Mouse (Mus musculus) midbrain, postnatal 0 days (tissue): ENCODE results near the gene Oxgr1. TPM values are rescaled to one million over a fixed set of nuclear protein-coding genes. Genes with fewer than 3 reads are reported as not detected.

ENCODE experiments used
- ATAC-seq: fragments of 200-750 bp; cut with Nextera tagmentation; 2 replicates; pipeline ENCODE4 v1.8.0; 2017; ENCODE audit warnings: moderate number of reproducible peaks, mild to moderate bottlenecking, moderate TSS enrichment, moderate library complexity; ENCODE audit not compliant: low FRiP score
- DNase-seq: peaks from one replicate; pipeline ENCODE4 v3.0.0-alpha.2; 2015; ENCODE audit warnings: low spot score
- H3K27ac ChIP-seq: fragments of 300-500 bp; sonication (generic); 2 replicates; pipeline ENCODE4 v1.5.1; 2014; ENCODE audit warnings: low read depth, mild to moderate bottlenecking, low read length, mixed read lengths
- H3K27me3 ChIP-seq: fragments of 300-500 bp; sonication (generic); 2 replicates; pipeline ENCODE4 v1.6.1; 2014; ENCODE audit warnings: low read length, control low read depth, mixed read lengths; ENCODE audit not compliant: insufficient read depth
- H3K36me3 ChIP-seq: fragments of 300-500 bp; sonication (generic); 2 replicates; pipeline ENCODE4 v1.6.1; 2014; ENCODE audit warnings: low read length, control low read depth, mixed read lengths; ENCODE audit not compliant: insufficient read depth
- H3K4me1 ChIP-seq: fragments of 300-500 bp; sonication (generic); 2 replicates; pipeline ENCODE4 v1.6.1; 2014; ENCODE audit warnings: mild to moderate bottlenecking, control low read depth, antibody characterized with exemption, low read length, mixed read lengths; ENCODE audit not compliant: insufficient read depth
- H3K4me2 ChIP-seq: fragments of 300-500 bp; sonication (generic); 2 replicates; pipeline ENCODE4 v1.6.1; 2014; ENCODE audit warnings: low read depth, mild to moderate bottlenecking, low read length, mixed read lengths; ENCODE audit not compliant: poor library complexity, severe bottlenecking
- H3K4me3 ChIP-seq: fragments of 300-500 bp; sonication (generic); 2 replicates; pipeline ENCODE4 v1.5.1; 2014; ENCODE audit warnings: low read depth, mild to moderate bottlenecking, low read length, moderate library complexity
- H3K9ac ChIP-seq: fragments of 300-500 bp; sonication (generic); replicated peaks from 2 replicates; pipeline ENCODE4 v1.6.1; 2014; ENCODE audit warnings: mild to moderate bottlenecking, low read length, moderate library complexity, mixed read lengths; ENCODE audit not compliant: poor library complexity, severe bottlenecking
- H3K9me3 ChIP-seq: fragments of 300-500 bp; sonication (generic); 2 replicates; pipeline ENCODE4 v1.6.1; 2016; ENCODE audit warnings: low read length, control low read depth
- CTCF ChIP-seq: IDR thresholded peaks from 2 replicates; pipeline ENCODE4 v1.5.1; 2016; ENCODE audit warnings: antibody characterized with exemption, mild to moderate bottlenecking
- WGBS: fragments of 180-500 bp; shearing (Covaris S2); extraction: QIAGEN DNeasy Blood & Tissue Kit; methylation state at CpG from one replicate; pipeline ENCODE4 v1.1.7; 2014; 5-methylcytosine and 5-hydroxymethylcytosine counted together
- polyA plus RNA-seq: library from polyadenylated mRNA; unstranded; fragments of >200 nt; fragmentation: Nextera tagmentation; extraction: Ambion mirVana; gene quantifications from 2 replicates; pipeline ENCODE4 v1.2.1, GENCODE M21; 2015
- total RNA-seq: library from RNA; depleted of rRNA; stranded (reverse); fragments of >200 nt; gene quantifications from 2 replicates; pipeline ENCODE4 v1.2.3, GENCODE M21; 2014

The Oxgr1 gene
- total and polyA plus RNA-seq, 2 experiments from 2014 or later: 0.14 to 0.38 TPM

GRCm38 (mm10) chr14:120009969-120010872, 32.0 kb downstream of the Oxgr1 start:
- Histone ChIP-seq H3K27me3 (no peaks in the 10 kb centered on the region), H3K4me3 (no peak overlapping the region), H3K4me2 (no peak overlapping the region), H3K9me3 (no peaks in the 10 kb centered on the region), H3K27ac (no peak overlapping the region), H3K4me1 (no peaks in the 10 kb centered on the region), H3K9ac (no peak overlapping the region), H3K36me3 (no peaks in the 10 kb centered on the region)
- TF ChIP-seq CTCF: no peak
- no peak for DNase-seq
- no peak for ATAC-seq
- 84% methylated on average over 11 of the region's 11 CpGs for WGBS

GRCm38 (mm10) chr14:120005153-120005552, 37.1 kb downstream of the Oxgr1 start:
- peak; percentile 71 for DNase-seq
- no peak for ATAC-seq
- Histone ChIP-seq H3K27me3 (no peaks in the 10 kb centered on the region), H3K4me3 (no peak overlapping the region), H3K27ac (no peak overlapping the region), H3K36me3 (no peaks in the 10 kb centered on the region), H3K4me2 (no peak overlapping the region), H3K9me3 (no peaks in the 10 kb centered on the region), H3K4me1 (no peaks in the 10 kb centered on the region), H3K9ac (no peak overlapping the region)
- WGBS: 14% methylated on average over 1 of the region's 1 CpGs
- peak; percentile 79 for TF ChIP-seq CTCF

DNA sequence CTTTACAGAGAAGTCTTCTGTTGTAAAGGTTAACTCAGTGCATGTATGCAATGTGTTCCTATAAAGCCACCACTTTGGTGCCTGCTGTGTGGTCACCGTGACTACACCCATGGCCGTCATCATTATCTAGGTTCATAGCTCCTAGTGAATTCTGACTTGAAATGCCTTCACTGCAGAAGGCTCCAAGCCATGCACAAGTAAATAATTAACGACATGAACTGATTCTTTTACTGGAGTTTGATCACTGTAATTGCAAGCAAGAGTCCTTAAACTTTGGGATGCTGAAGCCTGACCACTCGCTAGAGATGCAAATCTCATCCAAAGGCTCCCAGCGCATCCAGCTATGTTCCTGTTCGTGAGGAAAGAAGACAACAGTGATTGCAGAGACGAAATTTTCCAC, 38.6 kb downstream of the Oxgr1 start:
- H3K4me3 ChIP-seq: no peak overlapping the region
- H3K27ac ChIP-seq: no peak overlapping the region
- no peak overlapping the region for H3K9ac ChIP-seq
- H3K4me2 ChIP-seq: no peak overlapping the region
- WGBS: 94% methylated on average over 7 of the region's 7 CpGs
- TF ChIP-seq CTCF: no peak
- H3K4me1 ChIP-seq: no peaks in the 10 kb centered on the region
- DNase-seq (no peak), ATAC-seq (no peak)
- H3K27me3 ChIP-seq: no peaks in the 10 kb centered on the region
- H3K36me3 ChIP-seq: no peaks in the 10 kb centered on the region
- H3K9me3 ChIP-seq: no peaks in the 10 kb centered on the region

- DNase-seq: no peak
Measured at GRCm38 (mm10) chr14:120002673-120003072, 39.6 kb downstream of the Oxgr1 start.

DNA sequence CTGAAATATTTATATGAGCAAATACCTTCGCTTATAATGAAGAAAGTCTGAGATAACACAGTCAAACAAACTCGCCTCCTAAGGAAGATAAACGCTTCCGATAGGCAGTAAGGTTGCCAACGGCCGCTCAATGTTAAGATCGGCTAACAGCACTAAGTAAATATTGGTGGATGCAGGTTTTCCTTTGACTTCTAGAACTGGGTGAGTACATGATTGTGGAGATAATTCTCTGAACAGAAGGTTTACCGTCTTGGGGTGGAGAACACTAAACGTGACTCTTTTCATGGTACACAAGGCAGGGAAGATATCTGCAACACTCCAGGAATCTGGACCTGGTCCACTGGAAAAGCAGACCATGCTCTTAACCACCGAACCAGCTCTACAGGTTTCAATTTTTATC, 52.6 kb downstream of the Oxgr1 start:
- Histone ChIP-seq H3K4me2 (no peak overlapping the region), H3K9me3 (no peaks in the 10 kb centered on the region), H3K4me1 (no peaks in the 10 kb centered on the region), H3K36me3 (no peaks in the 10 kb centered on the region), H3K4me3 (no peak overlapping the region), H3K27ac (no peak overlapping the region), H3K9ac (no peak overlapping the region), H3K27me3 (no peaks in the 10 kb centered on the region)
- DNase-seq (no peak), ATAC-seq (no peak)
- WGBS: 92% methylated on average over 10 of the region's 10 CpGs
- no peak for TF ChIP-seq CTCF

More at GRCm38 (mm10) chr14:120002673-120003072, 39.6 kb downstream of the Oxgr1 start:
- H3K27me3 ChIP-seq: no peaks in the 10 kb centered on the region
- H3K9ac ChIP-seq: no peak overlapping the region
- no peak overlapping the region for H3K4me3 ChIP-seq
- WGBS: 87% methylated on average over 4 of the region's 4 CpGs
- no peaks in the 10 kb centered on the region for H3K4me1 ChIP-seq
- H3K4me2 ChIP-seq: no peak overlapping the region
- H3K9me3 ChIP-seq: no peaks in the 10 kb centered on the region
- H3K27ac ChIP-seq: no peak overlapping the region
- no peak for ATAC-seq
- H3K36me3 ChIP-seq: no peaks in the 10 kb centered on the region
- no peak for TF ChIP-seq CTCF

DNA sequence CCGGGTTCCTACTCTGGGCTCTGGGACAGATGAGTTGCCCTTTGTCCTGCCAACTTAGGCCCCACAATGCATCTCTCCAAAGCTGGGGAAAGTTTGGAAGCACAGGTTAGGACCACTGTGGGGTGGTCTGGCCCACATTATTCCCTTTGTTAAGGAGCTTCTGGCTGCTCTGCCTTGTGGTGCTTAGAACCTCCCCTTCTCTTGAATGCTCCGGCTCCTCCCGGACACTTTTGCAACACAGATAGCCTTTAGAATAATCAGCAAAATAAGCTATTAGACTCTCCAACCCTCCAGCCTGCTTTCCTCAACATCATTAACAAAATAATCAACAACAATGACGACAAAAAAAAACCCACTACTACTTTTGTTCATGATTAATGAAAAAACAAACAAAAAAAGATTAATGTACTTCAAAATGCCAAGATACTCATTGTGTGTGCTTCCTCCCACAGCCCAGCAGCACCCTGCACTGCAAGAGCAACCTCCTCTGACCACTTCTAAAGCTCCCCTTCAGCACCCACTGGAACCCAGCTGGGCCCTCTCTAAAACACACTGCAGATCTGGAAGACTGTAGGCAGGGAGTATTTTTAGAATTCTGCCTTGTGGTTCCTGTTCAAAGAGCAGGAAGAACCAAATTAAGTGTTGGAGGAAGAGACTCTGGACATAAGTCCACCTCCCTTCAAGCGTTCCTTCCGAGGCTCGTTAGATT, 53.1 kb downstream of the Oxgr1 start:
- H3K4me2 ChIP-seq: no peak overlapping the region
- no peak for TF ChIP-seq CTCF

More for the DNA sequence above, 53.1 kb downstream of the Oxgr1 start:
- DNase-seq: no peak
- Histone ChIP-seq H3K4me1 (no peaks in the 10 kb centered on the region), H3K9ac (no peak overlapping the region), H3K27me3 (no peaks in the 10 kb centered on the region), H3K4me3 (no peak overlapping the region), H3K27ac (no peak overlapping the region), H3K36me3 (no peaks in the 10 kb centered on the region), H3K9me3 (no peaks in the 10 kb centered on the region)
- whole genome bisulfite sequencing: 82% methylated on average over 7 of the region's 7 CpGs
- ATAC-seq: no peak
